Comparison of ENCODE assay signal across 8 mouse cellular contexts in the genomic region with DNA sequence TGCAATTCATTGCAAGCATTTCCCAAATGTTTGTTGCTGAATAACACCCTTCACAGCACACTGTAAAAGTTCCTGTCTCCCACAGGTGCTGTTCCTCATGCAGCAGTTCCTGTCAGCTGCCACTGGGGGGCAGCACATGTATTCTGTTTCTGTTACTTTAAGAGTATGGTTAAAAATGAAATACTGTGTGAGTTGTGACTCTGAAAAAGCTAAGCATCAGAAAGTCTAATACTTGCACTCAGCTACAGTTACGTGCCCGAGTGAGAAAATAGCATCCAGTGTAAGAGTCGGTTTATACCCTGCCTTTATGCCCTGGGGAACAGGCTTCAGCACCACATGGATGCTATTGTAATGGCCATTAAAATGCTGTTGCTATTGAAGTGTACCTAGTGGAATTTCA. TPM values are rescaled to one million over a fixed set of nuclear protein-coding genes. Genes with fewer than 3 reads are reported as not detected.
DNase-seq lines count a peak whose midpoint lies in the region; ATAC-seq and TF ChIP-seq lines count a peak whose summit lies in the region.
"Had no signal": no experiment of that assay in that cellular context is flagged by ENCODE, and none has a peak within 500 bp of the region (broad histone marks: within the 10 kb centered on the region; RNA-seq: fewer than 3 reads in every experiment).

No protein-coding gene starts in this region.

- no peaks in the 10 kb centered on the region for H3K9me3 ChIP-seq in hindbrain, embryonic 14.5 days (ENCODE audit: control insufficient read depth, low read length)
- H3K9me3 ChIP-seq in limb, embryonic 14.5 days (ENCODE audit: control insufficient read depth, low read length) = no peaks in the 10 kb centered on the region
- H3K9me3 ChIP-seq: limb, embryonic 12.5 days had no signal

- H3K4me1 ChIP-seq in hindbrain, embryonic 14.5 days (replicated peaks; ENCODE audit: control insufficient read depth, insufficient read depth, low read length) = no peaks in the 10 kb centered on the region
- H3K4me1 ChIP-seq in limb, embryonic 14.5 days (ENCODE audit: control insufficient read depth, insufficient read depth, low read length) = no peaks in the 10 kb centered on the region
- H3K4me1 ChIP-seq: limb, embryonic 12.5 days had no signal

- no peak for TF ChIP-seq POLR2A in limb, embryonic 14.5 days (IDR thresholded peaks at IDR 0.05; ENCODE audit: borderline replicate concordance, extremely low read depth, insufficient read depth, insufficient read length)

- ATAC-seq in activated CD4-positive, CD25-positive, alpha-beta regulatory T cell, adult 4 months = peak; percentile 63
- ATAC-seq in hindbrain, embryonic 14.5 days (ENCODE audit: low FRiP score) = peak; percentile 71
- ATAC-seq in limb, embryonic 14.5 days (ENCODE audit: low FRiP score, low read depth) = no peak

- no peaks in the 10 kb centered on the region for H3K36me3 ChIP-seq in hindbrain, embryonic 14.5 days (replicated peaks; ENCODE audit: control insufficient read depth, insufficient read depth)
- no peaks in the 10 kb centered on the region for H3K36me3 ChIP-seq in limb, embryonic 14.5 days (ENCODE audit: control insufficient read depth, insufficient read depth, low read length)
- H3K36me3 ChIP-seq: limb, embryonic 12.5 days had no signal

- H3K4me2 ChIP-seq in hindbrain, embryonic 14.5 days (replicated peaks) = no peak overlapping the region
- no peak overlapping the region for H3K4me2 ChIP-seq in limb, embryonic 14.5 days (replicated peaks; ENCODE audit: low read depth, low read length, severe bottlenecking)
- H3K4me2 ChIP-seq: limb, embryonic 12.5 days had no signal

- H3K27ac ChIP-seq in hindbrain, embryonic 14.5 days = no peak overlapping the region
- no peak overlapping the region for H3K27ac ChIP-seq in limb, embryonic 14.5 days (replicated peaks; ENCODE audit: low read depth, low read length)
- H3K27ac ChIP-seq: limb, embryonic 12.5 days had no signal

- H3K9ac ChIP-seq in hindbrain, embryonic 14.5 days = no peak overlapping the region
- no peak overlapping the region for H3K9ac ChIP-seq in limb, embryonic 14.5 days (ENCODE audit: low read depth, low read length, severe bottlenecking)
- H3K9ac ChIP-seq: limb, embryonic 12.5 days had no signal

- 40% methylated on average over 3 of the region's 3 CpGs for WGBS in hindbrain, embryonic 14.5 days
- WGBS in limb, embryonic 14.5 days = 24% methylated on average over 3 of the region's 3 CpGs

- no peaks in the 10 kb centered on the region for H3K27me3 ChIP-seq in hindbrain, embryonic 14.5 days (ENCODE audit: control insufficient read depth, insufficient read depth, low read length)
- no peaks in the 10 kb centered on the region for H3K27me3 ChIP-seq in limb, embryonic 14.5 days (ENCODE audit: control insufficient read depth, insufficient read depth, low read length)
- H3K27me3 ChIP-seq: limb, embryonic 12.5 days had no signal

- peak; percentile 5 for DNase-seq in ovary, postnatal 36 days (ENCODE audit: low spot score)
- no peak for DNase-seq in ovary, adult 18-20 months (ENCODE audit: low spot score)
- DNase-seq in embryo, embryonic 10.5 days (ENCODE audit: low spot score) = peak; percentile 76
- peak; percentile 77 for DNase-seq in hindbrain, embryonic 14.5 days (ENCODE audit: low spot score)
- DNase-seq in limb, embryonic 14.5 days (ENCODE audit: low spot score) = peak; percentile 14
- peak; percentile 57 for DNase-seq in right cerebral cortex, adult 18-20 months

- no peak overlapping the region for H3K4me3 ChIP-seq in hindbrain, embryonic 14.5 days (replicated peaks; ENCODE audit: low read length)
- no peak overlapping the region for H3K4me3 ChIP-seq in limb, embryonic 14.5 days (replicated peaks; ENCODE audit: low read length)
- H3K4me3 ChIP-seq: limb, embryonic 12.5 days had no signal

RNA-seq across cellular contexts. Expression of a gene that starts 52.0 kb away (rescaled TPM):
- under 1 TPM in 1 of 2 experiments, not detected in 1; 0.04 TPM for polyA plus RNA-seq in activated CD4-positive, CD25-positive, alpha-beta regulatory T cell, adult 4 months (2017; shearing (Covaris generic))
- 1.4 TPM in 2 replicates for polyA plus RNA-seq in hindbrain, embryonic 14.5 days (2014; fragmentation: Nextera tagmentation; extraction: Ambion mirVana)
- polyA plus RNA-seq in limb, embryonic 14.5 days (2012; rRNA removed) = 0.21 and 0.24 TPM in 2 replicates
- polyA plus RNA-seq in limb, embryonic 14.5 days (2014; fragmentation: Nextera tagmentation; extraction: Ambion mirVana) = 0.06 and 0.17 TPM in 2 replicates
